Mouse (Mus musculus) right cerebral cortex, adult 18-20 months (tissue): ENCODE measurements around the gene Tbx3.

Source experiments
- DNase-seq: peaks from one replicate; pipeline ENCODE4 v3.0.0; 2022; ENCODE audit warnings: mixed read lengths

Tbx3 gene

GRCm38 (mm10) chr5:119662326-119662725 is 8.1 kb upstream of the Tbx3 start:
- no peak for DNase-seq

DNA sequence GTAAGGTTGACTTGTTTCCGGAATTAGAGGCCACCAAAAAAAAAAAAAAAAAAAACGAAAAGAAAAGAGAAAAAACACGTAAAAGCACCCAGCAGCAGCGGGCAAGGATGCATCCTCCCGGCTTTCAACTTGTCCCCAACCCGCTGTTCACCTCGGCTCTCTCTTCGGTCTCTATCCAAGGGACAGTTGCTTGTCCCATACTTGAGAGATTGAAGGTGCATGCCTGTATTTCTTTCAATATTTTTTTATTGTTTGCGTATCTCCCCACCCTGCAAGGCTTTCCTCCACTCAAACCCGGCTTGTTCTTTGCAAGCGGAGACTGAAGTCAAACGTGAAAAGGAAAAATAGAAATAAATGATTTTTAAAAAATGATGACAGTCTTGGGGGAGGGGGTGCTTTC is 7.7 kb upstream of the Tbx3 start:
- no peak for DNase-seq

- DNase-seq, result no peak
These were observed 7.2 kb upstream of the Tbx3 start for GRCm38 (mm10) chr5:119663241-119663640.

DNA sequence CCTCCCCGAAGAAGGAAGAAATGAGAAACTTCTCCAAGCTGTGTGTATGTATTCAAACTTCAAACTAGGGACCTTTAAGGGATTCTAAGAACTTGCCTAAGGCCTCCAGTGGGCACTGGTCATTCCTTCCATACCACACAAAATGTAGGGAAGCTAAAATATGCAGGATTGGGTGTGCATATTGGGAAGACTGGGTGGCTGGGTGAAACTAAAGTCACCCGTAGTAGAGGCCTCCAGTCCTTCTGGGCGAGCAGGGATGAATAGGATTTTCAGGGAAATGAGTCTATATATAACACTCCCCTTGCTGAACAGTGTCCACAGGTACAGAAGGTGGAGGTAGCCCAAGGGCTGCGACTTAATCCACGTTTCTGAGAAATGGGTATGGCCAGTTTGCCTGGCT is 6.7 kb upstream of the Tbx3 start:
- no peak for DNase-seq

DNA sequence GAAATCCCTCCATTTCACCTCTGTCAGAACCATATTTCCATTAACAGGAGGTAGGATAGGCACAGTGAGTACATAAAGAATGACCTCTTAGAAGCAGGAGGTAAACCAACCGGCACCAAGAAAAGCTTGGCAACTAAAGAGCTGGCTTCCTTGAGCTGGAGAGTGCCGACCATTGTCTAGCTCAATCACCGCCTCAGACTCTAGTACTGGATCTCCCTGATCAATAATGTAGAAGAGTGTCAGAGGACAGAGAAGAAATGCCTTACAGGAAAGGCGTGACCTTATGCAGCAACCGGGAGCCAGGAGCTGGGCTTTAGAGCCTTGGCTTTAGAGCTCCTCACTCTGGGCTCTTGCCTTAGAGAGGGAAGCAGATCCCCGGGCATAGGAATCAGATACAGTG is 4.7 kb upstream of the Tbx3 start:
- no peak for DNase-seq

DNA sequence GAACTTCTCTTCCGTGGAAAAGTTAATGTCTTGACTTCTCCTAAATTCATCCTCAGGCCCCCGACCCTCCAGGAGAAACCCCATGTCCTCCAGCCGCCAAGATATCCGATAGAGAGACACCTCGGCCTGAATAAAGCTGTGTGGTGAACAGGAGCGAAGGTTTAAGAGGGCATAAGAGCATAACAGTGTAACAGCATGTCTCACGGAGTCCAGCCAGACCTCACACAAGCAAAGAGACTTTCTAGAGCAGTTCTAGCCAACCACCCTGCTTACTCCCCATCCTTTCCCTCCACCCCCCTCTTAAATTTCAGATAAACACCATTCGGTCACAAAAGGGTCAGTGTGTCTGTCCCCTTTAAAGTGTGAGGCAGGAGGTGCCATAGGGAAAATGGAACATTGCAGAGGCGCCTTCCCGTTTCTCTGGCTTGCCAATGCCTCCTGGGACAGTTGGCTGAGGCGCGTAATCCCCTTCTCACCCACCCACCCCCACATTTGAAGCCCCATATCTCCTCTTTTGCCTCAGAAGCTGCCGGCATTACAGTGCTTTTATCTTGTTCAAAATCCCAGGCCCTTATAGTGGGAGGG is 3.0 kb upstream of the Tbx3 start:
- no peak for DNase-seq

DNA sequence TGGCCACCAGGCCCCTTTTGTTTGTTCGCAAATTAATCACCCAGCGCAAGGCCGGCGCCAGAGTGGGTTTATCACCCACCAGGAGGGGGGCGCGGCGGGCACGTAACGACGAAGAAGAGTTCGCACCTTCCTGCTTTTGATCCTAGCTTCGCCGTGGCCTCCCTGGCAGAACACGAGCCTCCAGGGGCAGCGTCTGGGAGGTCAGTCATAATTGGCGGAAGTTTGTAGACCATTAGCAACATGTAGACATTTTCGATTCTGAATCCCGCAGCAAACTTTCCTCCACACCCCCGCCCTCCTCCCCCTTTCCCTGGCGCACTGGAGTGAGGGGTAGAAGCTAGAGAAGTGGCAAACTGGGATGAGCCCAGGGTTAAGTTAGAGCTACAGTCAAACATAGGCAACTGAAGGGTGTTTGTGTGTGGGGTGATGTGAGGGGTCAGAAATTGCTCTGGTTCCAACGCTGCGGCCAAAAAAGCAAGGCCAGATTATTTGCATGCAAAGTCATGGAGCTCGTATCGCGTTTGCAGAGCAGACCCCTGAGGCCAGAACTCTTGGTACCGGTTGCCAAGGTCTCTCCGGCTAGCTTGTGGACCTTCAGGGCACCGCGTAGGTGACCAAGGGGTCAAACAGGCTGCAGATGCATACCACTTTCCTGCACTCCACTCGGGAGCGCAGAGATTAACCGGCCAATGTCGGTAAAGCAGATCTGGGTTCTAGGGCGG is 2.1 kb upstream of the Tbx3 start:
- DNase-seq, result no peak

GRCm38 (mm10) chr5:119668913-119669411 is 1.5 kb upstream of the Tbx3 start:
- no peak for DNase-seq

- no peak for DNase-seq
These were observed 516 bp upstream of the Tbx3 start for GRCm38 (mm10) chr5:119669741-119670565.

DNA sequence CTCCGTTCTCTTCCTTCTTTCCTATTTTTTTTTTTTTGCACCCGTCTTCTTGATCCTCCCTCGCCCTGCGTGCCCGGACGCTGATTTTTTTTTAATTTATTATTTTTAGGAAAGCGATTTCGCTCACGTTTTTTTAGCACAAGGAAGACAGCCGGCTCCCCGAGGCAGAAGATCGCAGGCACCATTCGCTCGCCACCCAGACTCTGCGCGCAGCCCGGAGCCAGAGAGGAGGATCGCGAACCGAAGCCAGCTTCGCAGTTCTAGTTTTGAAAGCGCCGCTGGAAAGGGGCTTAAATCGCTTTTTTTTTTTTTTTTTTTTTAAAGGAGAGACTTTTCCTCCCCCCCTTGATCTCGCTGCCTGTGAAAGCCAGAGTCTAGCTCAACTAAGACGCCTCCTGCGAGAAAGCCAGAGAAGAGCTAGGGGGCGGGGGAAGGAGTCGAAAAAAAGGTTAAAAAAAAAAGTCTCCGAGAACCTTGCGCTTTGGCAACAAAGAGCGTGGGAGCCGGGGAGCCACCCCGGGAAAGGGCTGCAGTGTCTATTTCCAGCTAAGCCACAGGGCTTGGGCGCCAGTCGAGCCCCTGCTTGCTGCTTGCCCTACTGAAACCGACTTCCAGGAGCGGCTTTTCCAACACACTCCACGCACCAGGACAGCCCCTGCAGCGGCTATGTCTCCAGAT is 794 bp downstream of the Tbx3 start:
- DNase-seq, result no peak

DNA sequence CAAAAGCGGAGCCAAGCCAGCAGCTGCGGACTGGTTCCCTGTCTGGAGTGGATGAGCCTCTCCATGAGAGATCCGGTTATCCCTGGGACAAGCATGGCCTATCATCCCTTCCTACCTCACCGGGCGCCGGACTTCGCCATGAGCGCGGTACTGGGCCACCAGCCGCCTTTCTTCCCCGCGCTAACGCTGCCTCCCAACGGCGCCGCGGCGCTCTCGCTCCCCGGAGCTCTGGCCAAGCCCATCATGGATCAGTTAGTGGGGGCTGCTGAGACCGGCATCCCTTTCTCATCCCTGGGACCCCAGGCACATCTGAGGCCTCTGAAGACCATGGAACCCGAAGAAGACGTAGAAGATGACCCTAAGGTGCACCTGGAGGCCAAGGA is 1.5 kb downstream of the Tbx3 start:
- no peak for DNase-seq

DNA sequence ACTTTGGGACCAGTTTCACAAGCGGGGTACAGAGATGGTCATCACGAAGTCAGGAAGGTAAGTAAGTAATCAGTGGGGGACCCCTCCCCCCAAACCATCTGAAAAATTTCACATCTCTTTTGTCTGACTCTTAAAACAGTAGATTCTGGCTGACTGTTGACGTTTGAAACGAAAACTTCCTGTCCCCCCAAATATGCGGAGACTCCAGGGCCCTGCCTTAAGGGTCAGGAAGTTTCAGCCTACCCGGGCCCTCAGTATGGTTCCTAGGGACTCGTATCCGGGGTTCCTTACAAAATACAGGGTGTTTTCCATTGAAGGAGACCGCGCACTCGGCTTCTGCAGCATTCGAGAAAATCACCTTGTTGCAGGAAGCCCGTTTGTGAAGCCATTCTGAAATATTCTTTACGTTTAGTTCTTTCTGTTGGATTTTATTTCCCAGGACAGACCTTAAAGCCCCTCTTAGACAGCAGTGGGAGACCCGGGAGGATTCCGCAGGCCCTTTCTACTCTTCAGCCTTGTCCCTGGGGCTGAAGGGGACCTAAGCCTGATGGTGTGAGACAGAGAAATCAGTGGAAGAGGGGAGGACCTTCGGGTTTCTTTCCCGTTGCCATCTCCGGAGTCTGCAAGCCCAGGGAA is 2.0 kb downstream of the Tbx3 start:
- no peak for DNase-seq

DNA sequence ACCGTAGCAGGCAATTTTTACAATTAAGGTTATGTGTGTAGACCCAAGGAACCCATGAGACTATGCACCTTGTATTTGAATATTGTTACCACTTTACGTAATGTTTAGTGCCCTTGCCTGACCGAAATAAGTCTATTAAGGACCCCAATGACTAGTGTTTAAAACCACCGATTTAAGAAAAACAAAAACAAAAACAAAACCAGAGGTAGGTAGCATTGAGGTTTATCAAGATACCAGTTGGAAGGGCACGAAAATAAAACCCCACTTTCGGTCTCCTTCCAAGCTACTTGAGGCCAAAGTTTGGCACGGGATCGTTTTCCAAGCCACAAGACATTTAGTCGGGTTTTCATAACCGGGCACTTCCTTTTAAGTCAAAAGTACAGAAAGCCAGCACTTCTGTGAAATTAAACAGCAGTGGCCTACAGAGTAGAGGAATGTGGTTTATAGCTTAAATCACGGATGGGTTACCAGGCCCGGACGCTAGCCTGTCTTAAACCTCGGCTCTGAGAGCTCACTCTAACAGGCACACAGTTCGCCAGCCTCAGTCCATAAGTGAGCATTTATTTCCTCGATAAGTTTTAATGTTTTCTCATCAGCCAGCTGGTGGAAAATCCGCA is 2.6 kb downstream of the Tbx3 start:
- no peak for DNase-seq

DNA sequence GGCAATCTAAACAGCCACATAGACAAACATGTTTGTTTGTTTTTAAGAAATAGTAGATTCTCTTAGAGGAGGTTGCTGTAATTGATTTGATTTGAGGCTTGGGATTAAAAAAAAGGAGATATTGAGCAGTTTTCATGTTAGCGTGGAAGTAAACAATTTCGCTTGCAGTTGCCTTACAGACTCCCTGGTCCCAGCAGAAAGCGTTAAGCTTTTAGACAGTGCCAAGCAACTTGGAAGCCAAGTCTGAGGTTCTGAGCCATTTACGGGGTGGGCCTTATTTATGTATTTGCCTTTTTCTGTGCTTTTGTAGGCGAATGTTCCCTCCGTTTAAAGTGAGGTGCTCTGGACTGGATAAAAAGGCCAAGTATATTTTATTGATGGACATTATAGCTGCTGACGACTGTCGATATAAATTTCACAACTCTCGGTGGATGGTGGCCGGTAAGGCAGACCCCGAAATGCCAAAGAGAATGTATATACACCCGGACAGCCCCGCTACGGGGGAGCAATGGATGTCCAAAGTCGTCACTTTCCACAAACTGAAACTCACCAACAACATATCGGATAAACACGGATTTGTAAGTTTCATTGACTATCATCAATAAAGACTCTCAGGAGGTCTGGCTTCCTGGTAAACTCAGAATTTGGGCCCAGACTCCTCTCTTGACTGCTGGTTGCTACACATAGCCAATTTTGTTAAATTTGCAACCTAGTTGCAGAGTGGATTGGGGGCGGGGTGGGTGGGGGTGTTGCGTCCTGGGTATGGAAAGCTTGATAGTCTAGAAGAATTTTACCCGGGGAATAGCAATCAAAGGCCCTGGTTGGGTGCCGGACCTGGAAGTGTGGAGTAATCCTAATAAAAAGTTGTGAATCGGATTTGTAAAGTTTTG is 3.5 kb downstream of the Tbx3 start:
- no peak for DNase-seq

GRCm38 (mm10) chr5:119674606-119675330 is 4.3 kb downstream of the Tbx3 start:
- no peak for DNase-seq

- DNase-seq, result no peak
These were observed 5.8 kb downstream of the Tbx3 start for GRCm38 (mm10) chr5:119676245-119676644.

DNA sequence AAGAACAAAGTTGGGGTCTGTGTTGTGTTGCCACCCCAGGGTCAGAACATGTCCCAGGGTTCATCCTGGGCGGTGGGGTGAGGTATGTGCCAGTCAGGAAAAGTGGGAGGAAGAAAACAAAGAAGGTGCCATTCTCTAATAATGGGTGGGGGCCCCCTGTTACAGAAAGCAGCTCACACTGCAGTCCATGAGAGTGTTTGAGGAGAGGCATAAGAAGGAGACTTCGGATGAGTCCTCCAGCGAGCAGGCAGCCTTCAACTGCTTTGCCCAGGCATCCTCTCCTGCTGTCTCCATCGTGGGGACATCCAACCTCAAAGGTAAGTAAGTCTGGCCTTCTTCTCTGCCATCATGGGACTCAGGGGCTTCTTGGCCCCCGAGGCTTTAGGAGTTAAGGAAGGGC is 8.0 kb downstream of the Tbx3 start:
- no peak for DNase-seq

GRCm38 (mm10) chr5:119679084-119679483 is 8.6 kb downstream of the Tbx3 start:
- no peak for DNase-seq

DNA sequence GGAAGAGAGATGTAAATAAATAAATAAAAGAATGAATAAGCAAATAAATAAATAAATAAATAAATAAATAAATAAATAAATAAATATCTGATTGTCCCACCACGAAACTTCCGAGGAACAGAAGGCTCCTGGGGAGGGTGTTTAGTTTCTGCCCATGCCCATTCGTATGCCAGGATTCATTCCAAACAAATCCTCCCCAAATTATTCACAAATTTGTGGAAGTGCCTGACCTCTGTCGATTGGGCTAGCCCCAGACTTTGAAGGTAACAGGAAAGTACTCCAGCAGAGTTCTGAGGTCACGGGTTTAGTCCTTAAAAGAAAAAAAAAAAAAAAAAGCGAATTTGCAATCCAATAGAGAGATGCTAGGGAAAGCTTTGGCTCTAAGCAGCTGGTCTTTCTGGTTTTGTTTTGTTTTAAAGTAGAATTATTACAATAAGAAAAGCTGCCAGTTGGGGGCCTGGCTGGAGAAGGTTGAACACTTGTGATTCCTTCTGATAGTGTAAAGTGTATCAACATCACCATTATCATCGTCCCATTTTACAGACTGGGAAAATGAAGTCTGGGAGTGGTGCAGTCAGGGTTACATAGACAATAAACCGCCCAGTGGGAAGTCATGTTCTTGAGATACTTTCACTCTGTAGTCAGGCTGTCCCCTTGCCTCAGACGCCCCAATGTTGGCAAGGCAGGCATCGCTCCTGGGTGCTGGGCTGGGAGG is 9.3 kb downstream of the Tbx3 start:
- DNase-seq, result no peak
